Mouse (Mus musculus) WW6 (cell line): ENCODE results near the gene Sec24c.
A peak's percentile ranks its signal among the peaks of the same experiment; 100 is the strongest.
"Not testable (repeated sequence)": the region's sequence is repeated elsewhere in the genome, so short reads cannot be mapped to it uniquely, and the experiment has no call there.

Source experiments
- DNase-seq: peaks from one replicate; pipeline ENCODE4 v3.0.0-alpha.2; 2013; ENCODE audit warnings: low read depth, low spot score

The Sec24c gene

GRCm38 (mm10) chr14:20674064-20674833, at the start of gene Sec24c:
Gene Sec24c (plus strand): TSS chr14:20674308.
- DNase-seq, result peak; percentile 92

- no peak for DNase-seq
These were observed 47.7 kb upstream of the Sec24c start for GRCm38 (mm10) chr14:20626447-20626846.

- DNase-seq, result no peak
These were observed 47.1 kb upstream of the Sec24c start for GRCm38 (mm10) chr14:20626971-20627370.

DNA sequence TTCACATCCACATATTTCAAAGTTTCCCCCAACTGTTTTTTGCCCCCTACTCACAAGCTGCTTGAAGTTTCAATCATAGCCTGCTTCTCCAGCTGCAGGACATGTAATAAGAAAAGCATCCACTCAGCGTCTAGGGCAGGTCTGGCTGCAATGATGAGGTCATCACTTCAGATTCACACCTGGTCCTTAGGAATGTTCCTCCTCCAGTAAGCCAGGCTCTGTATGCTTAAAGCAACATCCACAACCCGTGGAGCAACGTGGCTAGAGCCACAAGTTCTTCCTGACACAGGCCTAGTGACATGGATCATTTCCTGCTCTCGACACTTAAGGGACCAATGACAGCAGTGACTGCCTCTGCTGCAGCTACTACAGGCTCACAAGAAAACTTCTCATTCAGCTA, 42.9 kb upstream of the Sec24c start:
- DNase-seq, result no peak

GRCm38 (mm10) chr14:20635546-20635945, 38.6 kb upstream of the Sec24c start:
- no peak for DNase-seq

DNA sequence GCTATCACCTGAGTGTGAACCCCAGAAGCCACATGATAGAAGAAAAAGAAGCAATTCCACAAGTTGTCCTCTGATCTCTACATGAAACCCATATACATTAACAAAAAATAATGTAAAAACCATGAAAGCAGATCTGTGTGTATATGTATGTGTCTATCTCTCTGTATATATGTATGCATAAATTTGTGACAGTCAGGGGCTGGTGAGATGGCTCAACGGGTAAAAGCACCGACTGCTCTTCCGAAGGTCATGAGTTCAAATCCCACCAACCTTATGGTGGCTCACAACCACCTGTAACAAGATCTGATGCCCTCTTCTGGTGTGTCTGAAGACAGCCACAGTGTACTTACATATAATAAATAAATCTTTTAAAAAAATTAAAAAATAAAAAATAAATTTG, 37.1 kb upstream of the Sec24c start:
- not testable (repeated sequence) for DNase-seq

DNA sequence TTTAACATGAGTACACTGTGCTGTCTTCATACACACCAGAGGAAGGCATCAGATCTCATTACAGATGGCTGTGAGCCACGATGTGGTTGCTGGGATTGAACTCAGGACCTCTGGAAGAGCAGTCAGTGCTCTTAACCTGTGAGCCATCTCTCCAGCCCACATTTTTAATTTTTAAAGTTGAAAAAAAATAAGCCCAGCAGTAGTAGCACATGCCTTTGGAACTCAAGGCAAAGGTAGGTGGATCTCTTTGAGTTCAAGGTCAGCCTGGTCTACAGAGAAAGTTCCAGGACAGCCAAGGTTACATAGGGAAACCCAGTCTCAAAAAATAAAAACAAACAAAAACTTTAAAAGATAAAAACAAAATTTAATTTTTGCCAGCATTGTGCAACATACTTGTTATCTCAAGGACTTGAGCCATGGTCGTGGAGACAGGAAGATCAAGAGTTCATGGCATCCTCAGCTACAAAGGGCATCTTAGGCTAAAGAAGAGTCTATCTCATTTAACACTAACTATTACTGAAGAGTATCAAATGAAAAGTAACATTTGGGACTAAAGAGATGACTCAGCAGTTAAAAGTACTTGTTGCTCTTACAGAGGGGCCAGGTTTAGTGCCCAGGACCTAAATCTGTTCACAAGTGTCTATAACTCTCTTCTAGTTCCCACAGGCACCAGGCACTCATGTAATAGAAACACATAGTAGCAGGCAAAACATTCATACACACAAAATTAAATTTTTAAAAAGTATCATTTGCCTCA, 36.1 kb upstream of the Sec24c start:
- DNase-seq, result no peak

GRCm38 (mm10) chr14:20638702-20639101, 35.4 kb upstream of the Sec24c start:
- DNase-seq, result no peak

DNA sequence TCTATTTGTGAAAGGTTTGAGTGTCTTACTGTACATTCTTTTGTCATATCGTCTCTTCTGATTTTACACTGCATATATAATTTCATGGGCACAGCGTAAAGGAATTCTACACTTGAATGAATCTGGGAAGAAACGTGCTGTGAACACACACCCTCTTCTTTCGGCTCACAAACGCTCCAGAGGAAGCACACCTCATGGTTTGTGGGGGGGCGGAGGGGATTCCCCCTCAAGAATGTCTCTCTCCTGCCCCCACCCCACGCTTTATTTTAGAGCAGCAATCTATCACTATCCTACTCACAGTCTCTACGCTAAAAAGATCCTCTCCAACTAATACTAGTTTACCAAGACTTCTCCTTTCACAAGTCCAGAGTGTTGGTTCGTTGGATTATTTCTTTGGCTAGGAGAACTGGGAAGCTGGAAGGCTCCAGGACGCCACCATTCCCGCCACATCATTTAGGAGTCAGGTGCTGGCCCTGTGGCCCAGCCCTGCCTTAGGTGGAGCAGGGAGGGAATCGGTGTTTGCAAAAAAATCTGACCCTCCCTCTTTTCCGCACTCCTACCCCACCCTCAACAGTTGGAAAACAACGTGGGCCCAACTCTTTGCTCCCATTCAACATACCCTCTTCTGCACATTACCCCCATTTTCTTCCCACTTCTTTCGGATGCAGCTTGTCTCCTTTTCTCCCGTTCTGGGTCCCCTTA, 34.0 kb upstream of the Sec24c start:
- DNase-seq, result peak; percentile 48

DNA sequence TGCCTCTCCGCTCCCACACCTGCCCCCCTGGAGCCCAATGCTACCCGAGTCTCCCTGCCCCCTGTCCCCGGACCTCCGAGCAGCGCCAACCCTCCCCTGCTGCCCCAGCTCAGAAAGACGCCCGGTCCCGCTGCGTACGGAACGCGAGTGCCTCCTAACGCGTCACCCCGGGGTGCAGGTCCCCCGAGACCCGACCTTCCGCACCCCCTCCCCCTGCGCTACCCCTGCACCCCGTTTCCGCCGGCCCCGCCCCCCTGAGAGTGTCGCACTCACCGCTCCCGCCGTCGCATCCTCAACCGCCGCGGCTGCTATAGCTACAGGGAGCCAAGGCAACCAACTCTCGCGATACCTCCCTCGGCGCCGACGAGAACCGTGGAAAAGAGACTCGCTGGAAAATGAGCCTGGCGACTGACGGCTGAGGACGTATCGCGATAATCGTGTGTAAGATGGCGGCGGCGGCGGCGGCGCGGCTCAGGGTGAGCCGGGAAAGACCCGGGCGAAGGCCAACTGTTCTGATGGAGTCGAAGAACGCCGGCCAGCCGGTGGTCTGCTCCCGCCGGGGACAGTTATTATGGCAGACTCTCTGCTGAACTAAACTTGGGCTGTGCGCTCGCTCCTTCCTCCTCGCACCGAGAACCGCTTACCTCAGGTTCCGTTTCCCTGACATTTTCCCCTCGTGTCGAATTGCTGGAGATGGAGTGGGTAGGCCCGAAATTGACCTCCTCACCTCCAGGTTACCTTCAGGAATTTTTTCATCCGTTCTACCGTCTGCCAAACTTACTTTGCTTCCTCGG, 33.3 kb upstream of the Sec24c start, which contains the start of gene Usp54:
Usp54 (minus strand) TSS at position 420 of the 794 bp plus-strand sequence.
- peak; percentile 93 for DNase-seq

DNA sequence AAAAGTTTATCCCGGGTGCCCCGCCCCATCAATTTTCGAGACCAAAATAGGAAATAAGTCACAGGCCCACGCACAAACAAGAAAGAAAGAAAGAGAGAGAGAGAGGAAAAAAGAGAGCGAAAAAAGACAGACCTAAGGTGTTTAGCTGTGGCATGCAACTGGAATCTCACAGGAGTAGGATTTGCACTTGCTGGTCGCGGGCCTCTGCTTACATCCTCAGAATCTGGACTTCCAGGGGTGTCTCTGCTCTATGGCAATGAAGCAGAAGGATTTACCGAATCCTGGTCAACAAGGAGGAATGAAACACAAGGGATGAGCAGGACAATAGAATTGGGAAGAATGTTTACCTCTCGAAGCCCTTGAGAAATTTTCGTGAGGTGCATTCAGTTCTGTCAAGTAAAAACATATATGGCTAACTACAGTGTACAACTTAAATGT, 32.7 kb upstream of the Sec24c start:
- DNase-seq, result no peak

DNA sequence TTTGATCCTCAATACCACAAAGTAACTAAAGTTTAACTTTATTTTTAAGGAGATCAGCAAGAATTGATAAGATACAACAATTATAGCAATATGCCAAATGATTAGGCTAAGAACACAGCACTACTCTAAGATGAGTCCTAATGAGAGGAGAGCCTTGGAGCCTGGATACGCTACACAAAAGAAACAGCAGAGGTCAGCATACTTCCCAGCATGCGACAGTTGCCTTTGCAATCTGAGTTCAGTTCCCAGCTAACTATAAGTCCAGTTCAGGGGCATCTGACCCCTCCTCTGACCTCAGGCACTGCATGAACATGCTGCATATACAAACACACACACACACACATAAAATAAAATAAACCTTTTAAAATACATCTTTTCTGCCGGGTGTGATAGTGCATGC, 28.6 kb upstream of the Sec24c start:
- no peak for DNase-seq

DNA sequence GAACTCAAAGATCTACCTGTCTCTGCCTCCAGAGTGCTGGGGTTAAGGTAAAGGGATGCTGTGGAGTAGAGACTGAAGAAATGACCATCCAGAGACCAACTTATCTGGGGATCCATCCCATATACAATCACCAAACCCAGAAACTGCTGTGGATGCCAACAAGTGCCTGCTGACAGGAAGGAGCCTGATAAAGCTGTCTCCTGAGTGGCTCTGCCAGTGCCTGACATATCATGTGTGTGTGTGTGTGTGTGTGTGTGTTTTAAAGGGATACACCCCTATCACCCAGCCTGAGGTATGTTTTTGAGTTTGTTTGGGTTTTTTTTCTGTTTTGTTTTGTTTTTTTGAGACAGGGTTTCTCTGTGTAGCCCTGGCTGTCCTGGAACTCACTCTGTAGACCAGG, 27.7 kb upstream of the Sec24c start:
- no peak for DNase-seq

GRCm38 (mm10) chr14:20651000-20651399, 23.1 kb upstream of the Sec24c start:
- no peak for DNase-seq

- no peak for DNase-seq
These were observed 22.3 kb upstream of the Sec24c start for GRCm38 (mm10) chr14:20651722-20652256.

DNA sequence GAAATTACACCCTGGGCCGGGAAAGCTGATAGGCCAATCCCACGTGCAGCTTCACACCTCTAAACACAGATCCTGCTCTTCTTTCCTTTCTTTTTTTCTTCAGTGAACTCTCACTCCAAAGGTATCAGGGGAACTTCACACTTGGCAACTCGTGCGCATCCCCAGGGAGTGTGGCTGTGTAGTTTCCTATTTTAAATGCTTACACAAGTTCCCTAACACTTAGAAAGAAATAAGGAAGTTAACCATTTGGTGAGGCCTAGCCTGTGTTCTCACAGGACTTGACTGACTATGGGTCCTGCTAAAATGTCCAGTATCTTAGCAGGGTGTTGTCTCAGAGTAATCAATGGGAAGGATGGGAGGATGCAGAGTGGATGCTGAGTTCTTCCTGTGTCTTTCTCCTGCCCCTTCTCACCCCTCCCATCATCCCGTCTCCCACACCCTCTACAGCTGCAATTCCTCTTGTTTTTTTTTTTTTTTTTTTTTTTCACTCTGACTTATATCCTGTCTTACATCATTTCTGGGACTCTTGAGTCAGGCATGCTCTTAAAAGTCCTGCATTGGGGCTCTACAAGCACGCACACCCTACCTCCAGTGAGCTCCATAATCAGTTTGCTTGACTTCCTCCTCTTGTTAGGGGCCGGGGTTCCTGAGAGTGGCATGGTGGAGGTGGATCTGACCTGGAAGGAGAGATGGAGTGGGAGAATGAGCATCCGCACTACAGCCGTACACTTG, 19.3 kb upstream of the Sec24c start:
- no peak for DNase-seq

DNA sequence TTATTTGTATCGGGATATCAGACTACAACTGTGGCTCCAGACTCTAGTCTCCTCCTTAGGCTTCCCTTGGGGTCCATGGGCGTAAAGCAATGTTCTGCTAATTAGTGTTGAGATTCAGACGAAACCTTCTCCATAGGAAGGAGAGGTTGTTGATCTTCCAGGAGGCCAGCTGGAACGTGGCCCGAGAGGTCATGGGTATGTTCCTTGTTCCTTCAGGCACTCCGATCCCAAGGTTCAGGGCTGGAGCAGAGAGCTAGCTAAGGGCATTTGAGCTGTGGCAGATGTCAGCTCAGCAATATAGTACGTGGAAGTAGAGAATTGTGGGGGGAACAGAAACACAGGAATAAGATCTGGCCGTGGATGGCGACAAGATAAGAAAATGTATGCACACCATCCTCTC, 18.4 kb upstream of the Sec24c start:
- no peak for DNase-seq

DNA sequence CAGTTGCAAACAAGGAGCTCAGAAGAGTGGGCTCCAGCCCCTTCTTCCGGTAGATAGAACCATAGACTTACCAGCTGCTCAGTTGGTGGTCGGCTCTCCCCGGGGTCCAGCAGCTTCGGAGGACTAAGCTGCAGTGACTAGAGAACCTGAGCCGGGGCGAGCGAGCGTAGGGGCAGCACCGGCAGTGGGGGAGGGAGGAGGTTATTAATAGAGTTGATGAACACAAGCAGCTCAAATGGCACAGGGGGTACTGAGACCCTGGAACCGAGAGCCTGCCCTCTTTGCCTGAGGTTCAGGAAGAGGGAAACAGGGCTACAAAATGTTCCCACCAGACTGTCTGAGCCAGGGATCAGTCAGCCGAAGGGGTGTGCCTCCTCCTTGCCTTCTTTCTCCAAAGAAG, 17.7 kb upstream of the Sec24c start, which contains the start of gene Myoz1:
Myoz1 (minus strand) TSS at position 180 of the 400 bp plus-strand sequence.
- DNase-seq, result no peak

DNA sequence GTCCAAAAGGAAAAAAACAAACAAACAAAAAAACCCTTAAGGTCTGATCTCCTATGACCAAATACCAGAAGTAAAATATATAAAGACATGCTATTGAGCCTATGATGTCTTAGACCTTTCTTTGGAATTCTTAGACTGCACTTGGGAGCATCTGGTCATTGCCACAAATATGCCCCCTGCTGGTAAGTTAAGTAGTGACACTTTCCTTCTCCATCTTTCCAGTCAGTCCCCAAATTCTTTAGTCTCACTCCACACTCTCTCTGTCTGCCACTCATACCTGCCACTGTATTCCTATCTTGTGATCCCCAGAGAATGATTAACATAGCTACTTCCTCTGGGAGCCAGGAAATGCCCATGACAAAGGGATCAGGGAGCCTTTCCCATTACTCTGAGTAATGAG, 15.8 kb upstream of the Sec24c start:
- DNase-seq, result no peak

- no peak for DNase-seq
These were observed 15.2 kb upstream of the Sec24c start for GRCm38 (mm10) chr14:20658902-20659301.
